Mouse (Mus musculus) CH12.LX (cell line): ENCODE measurements at regions not wholly inside any gene's neighbourhood (a gene's known extent, or its start where the extent isn't known, plus 50 kb on each side); places are given as distances from the start of the nearest gene placed in this dataset.

Experiments
- DNase-seq: peaks from one replicate; pipeline ENCODE4 v3.0.0-alpha.2; 2013; ENCODE audit errors: extremely low read depth
- H3K27ac ChIP-seq: 2 replicates; pipeline ENCODE4 v1.5.1; 2012; ENCODE audit warnings: low read depth, mild to moderate bottlenecking, control low read depth, moderate library complexity; ENCODE audit not compliant: insufficient read depth
- H3K27me3 ChIP-seq: replicated peaks from 2 replicates; pipeline ENCODE3; 2012; ENCODE audit warnings: inconsistent platforms
- H3K36me3 ChIP-seq, 2 experiments: replicated peaks in 1 of 2; 2 replicates each; pipeline versions ENCODE3 to v1.6.1; 2012; ENCODE audit warnings: inconsistent platforms in 1 of 2, low read length in 1 of 2, mild to moderate bottlenecking in 1 of 2, mixed read lengths in 1 of 2, moderate library complexity in 1 of 2; ENCODE audit not compliant: control insufficient read depth in 1 of 2, insufficient read depth in 1 of 2
- H3K4me1 ChIP-seq, 2 experiments: 2 replicates each; pipeline ENCODE4 v1.6.1; 2012; ENCODE audit warnings: inconsistent platforms in 1 of 2, moderate library complexity in 1 of 2; ENCODE audit not compliant: insufficient read depth in 2 of 2, control insufficient read depth in 1 of 2
- H3K4me2 ChIP-seq: 2 replicates; pipeline ENCODE4 v1.6.1; 2012; ENCODE audit warnings: low read depth, mild to moderate bottlenecking, control low read depth; ENCODE audit not compliant: poor library complexity, insufficient read depth, severe bottlenecking
- H3K4me3 ChIP-seq, 3 experiments: fragments of 150-350 bp in 1 of 3; sonication (generic) in 1 of 3; replicated peaks in 1 of 3; 2 replicates each; pipeline versions ENCODE3 to v1.5.1; 2011 to 2012; ENCODE audit warnings: low read depth in 2 of 3, low read length in 2 of 3, mild to moderate bottlenecking in 2 of 3, moderate library complexity in 2 of 3, control low read depth in 1 of 3, improper control_type of control experiment in 1 of 3, inconsistent platforms in 1 of 3, mixed read lengths in 1 of 3; ENCODE audit not compliant: poor library complexity in 1 of 3
- H3K79me2 ChIP-seq: replicated peaks from 2 replicates; pipeline ENCODE4 v1.6.1; 2012; ENCODE audit warnings: mild to moderate bottlenecking, moderate library complexity; ENCODE audit not compliant: control insufficient read depth, poor library complexity, insufficient read depth, severe bottlenecking; ENCODE audit errors: extremely low read depth
- H3K9ac ChIP-seq: 2 replicates; pipeline ENCODE4 v1.6.1; 2012; ENCODE audit warnings: low read depth, mild to moderate bottlenecking, control low read depth, moderate library complexity; ENCODE audit not compliant: insufficient read depth
- H3K9me3 ChIP-seq: replicated peaks from 2 replicates; pipeline ENCODE3; 2012; ENCODE audit warnings: low read length, inconsistent platforms, mixed read lengths
- BHLHE40 ChIP-seq: IDR thresholded peaks from 2 replicates; pipeline ENCODE4 v1.6.1; 2011; ENCODE audit warnings: mild to moderate bottlenecking, low read depth, low read length, improper control_type of control experiment
- CHD2 ChIP-seq: IDR thresholded peaks from 2 replicates; pipeline ENCODE4 v1.6.1; 2011; ENCODE audit warnings: low read length, improper control_type of control experiment
- CTCF ChIP-seq, 2 experiments: IDR thresholded peaks in 1 of 2; conservative IDR thresholded peaks in 1 of 2; 2 replicates each; pipeline ENCODE4 v1.5.1; 2011 to 2012; ENCODE audit warnings: low read depth in 2 of 2, low read length in 2 of 2, improper control_type of control experiment in 1 of 2, inconsistent platforms in 1 of 2, mild to moderate bottlenecking in 1 of 2, moderate library complexity in 1 of 2
- E2F4 ChIP-seq: IDR thresholded peaks from 2 replicates; pipeline ENCODE4 v1.6.1; 2011; ENCODE audit warnings: low read depth, low read length, improper control_type of control experiment; ENCODE audit not compliant: insufficient replicate concordance
- ELF1 ChIP-seq: IDR thresholded peaks from 2 replicates; pipeline ENCODE4 v1.6.1; 2014; ENCODE audit warnings: low read depth, mild to moderate bottlenecking, inconsistent platforms, low read length, improper control_type of control experiment
- ETS1 ChIP-seq: conservative IDR thresholded peaks from 2 replicates; pipeline ENCODE4 v1.6.1; 2012; ENCODE audit warnings: low read depth, mild to moderate bottlenecking, inconsistent platforms, low read length, improper control_type of control experiment, moderate library complexity
- GABPA ChIP-seq: IDR thresholded peaks from 2 replicates; pipeline ENCODE4 v1.6.1; 2012; ENCODE audit warnings: low read depth, low read length, improper control_type of control experiment, inconsistent platforms; ENCODE audit not compliant: insufficient replicate concordance
- IRF4 ChIP-seq: IDR thresholded peaks from 2 replicates; pipeline ENCODE4 v1.6.1; 2014; ENCODE audit warnings: low read depth, mild to moderate bottlenecking, inconsistent platforms, low read length, improper control_type of control experiment
- JUN ChIP-seq: IDR thresholded peaks from 2 replicates; pipeline ENCODE4 v1.6.1; 2011; ENCODE audit warnings: low read depth, mild to moderate bottlenecking, low read length, improper control_type of control experiment, moderate library complexity; ENCODE audit not compliant: insufficient read depth
- JUND ChIP-seq: conservative IDR thresholded peaks from 2 replicates; pipeline ENCODE4 v1.6.1; 2011; ENCODE audit warnings: low read depth, low read length, improper control_type of control experiment
- KAT2A ChIP-seq: IDR thresholded peaks from 2 replicates; pipeline ENCODE4 v1.6.1; 2012; ENCODE audit warnings: low read length, improper control_type of control experiment, inconsistent platforms; ENCODE audit not compliant: insufficient replicate concordance
- MAFK ChIP-seq: IDR thresholded peaks from 2 replicates; pipeline ENCODE4 v1.6.1; 2011; ENCODE audit warnings: low read length, improper control_type of control experiment; ENCODE audit not compliant: insufficient replicate concordance
- MAX ChIP-seq: IDR thresholded peaks from 2 replicates; pipeline ENCODE4 v1.6.1; 2011; ENCODE audit warnings: low read length, improper control_type of control experiment
- MAZ ChIP-seq: IDR thresholded peaks from 2 replicates; pipeline ENCODE4 v1.6.1; 2012; ENCODE audit warnings: low read depth, mild to moderate bottlenecking, inconsistent platforms, low read length, improper control_type of control experiment, moderate library complexity
- MEF2A ChIP-seq: IDR thresholded peaks from 2 replicates; pipeline ENCODE4 v1.6.1; 2014; ENCODE audit warnings: low read depth, mild to moderate bottlenecking, inconsistent platforms, low read length, improper control_type of control experiment, borderline replicate concordance
- MYC ChIP-seq: IDR thresholded peaks from 2 replicates; pipeline ENCODE4 v1.6.1; 2011; ENCODE audit warnings: low read depth, mild to moderate bottlenecking, improper control_type of control experiment, low read length
- NRF1 ChIP-seq: IDR thresholded peaks from 2 replicates; pipeline ENCODE4 v1.6.1; 2014; ENCODE audit warnings: low read depth, mild to moderate bottlenecking, inconsistent platforms, low read length, improper control_type of control experiment, moderate library complexity
- PAX5 ChIP-seq: IDR thresholded peaks from 2 replicates; pipeline ENCODE4 v1.6.1; 2012; ENCODE audit warnings: low read length, inconsistent platforms, mixed read lengths
- POLR2AphosphoS2 ChIP-seq: IDR thresholded peaks from 2 replicates; pipeline ENCODE4 v1.6.1; 2011; ENCODE audit warnings: low read depth, low read length, improper control_type of control experiment
- RAD21 ChIP-seq: IDR thresholded peaks from 2 replicates; pipeline ENCODE4 v1.6.1; 2011; ENCODE audit warnings: low read depth, mild to moderate bottlenecking, low read length, improper control_type of control experiment, moderate library complexity
- RCOR1 ChIP-seq: conservative IDR thresholded peaks from 2 replicates; pipeline ENCODE4 v1.6.1; 2012; ENCODE audit warnings: low read depth, mild to moderate bottlenecking, inconsistent platforms, low read length, improper control_type of control experiment
- SMC3 ChIP-seq: IDR thresholded peaks from 2 replicates; pipeline ENCODE4 v1.6.1; 2011; ENCODE audit warnings: low read depth, low read length, improper control_type of control experiment
- TCF12 ChIP-seq: IDR thresholded peaks from 2 replicates; pipeline ENCODE4 v1.6.1; 2014; ENCODE audit warnings: low read depth, mild to moderate bottlenecking, inconsistent platforms, low read length, improper control_type of control experiment
- USF1 ChIP-seq: IDR thresholded peaks from 2 replicates; pipeline ENCODE4 v1.6.1; 2014; ENCODE audit warnings: low read depth, mild to moderate bottlenecking, inconsistent platforms, low read length, improper control_type of control experiment
- USF2 ChIP-seq: conservative IDR thresholded peaks from 2 replicates; pipeline ENCODE4 v1.6.1; 2011; ENCODE audit warnings: low read depth, low read length, improper control_type of control experiment
- ZC3H11A ChIP-seq: IDR thresholded peaks from 2 replicates; pipeline ENCODE4 v1.6.1; 2012; ENCODE audit warnings: low read depth, mild to moderate bottlenecking, inconsistent platforms, low read length, improper control_type of control experiment
- ZKSCAN1 ChIP-seq: IDR thresholded peaks from 2 replicates; pipeline ENCODE4 v1.6.1; 2012; ENCODE audit warnings: low read depth, inconsistent platforms, low read length, improper control_type of control experiment, borderline replicate concordance
- ZNF384 ChIP-seq: IDR thresholded peaks from 2 replicates; pipeline ENCODE4 v1.6.1; 2012; ENCODE audit warnings: low read depth, low read length, improper control_type of control experiment, inconsistent platforms
- dilution Hi-C: fragments of 300-500 bp; cut with MboI; formaldehyde crosslinking; loops from 2 replicates; pipeline ENCODE4 v1.14.3; 2020; ENCODE audit warnings: low sequenced_read_pairs; ENCODE audit not compliant: extremely low pct_unique_long_range_greater_than_20kb, extremely low pct_ligation_motif_present
- in situ Hi-C: fragments of 300-500 bp; cut with MboI; formaldehyde crosslinking; loops from 3 replicates; pipeline ENCODE4 v1.14.3; 2019; ENCODE audit warnings: low sequenced_read_pairs, low pct_ligation_motif_present, low pct_unique_long_range_greater_than_20kb, mixed read lengths

DNA sequence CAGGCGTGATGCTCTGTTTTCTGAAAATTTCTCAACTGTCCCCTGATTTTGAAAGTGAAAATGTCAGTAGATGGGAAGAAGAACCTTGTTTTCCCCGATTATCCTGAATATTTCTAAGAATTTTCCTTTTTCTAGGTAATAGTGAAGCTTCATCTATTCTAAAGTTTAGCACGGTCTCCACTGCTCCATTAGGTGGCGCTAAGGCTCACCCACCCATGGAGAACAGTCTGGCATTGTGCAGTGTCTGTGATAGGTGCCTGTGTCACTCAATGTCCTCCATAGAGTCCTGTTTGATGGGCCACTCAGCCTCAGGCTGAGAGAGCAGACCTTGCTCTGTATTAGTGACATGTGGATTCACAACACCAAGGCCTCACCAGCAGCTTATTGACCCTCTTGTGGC lies 78.5 kb upstream of the Gm906 start:
- in situ Hi-C loops, result no loop called here

DNA sequence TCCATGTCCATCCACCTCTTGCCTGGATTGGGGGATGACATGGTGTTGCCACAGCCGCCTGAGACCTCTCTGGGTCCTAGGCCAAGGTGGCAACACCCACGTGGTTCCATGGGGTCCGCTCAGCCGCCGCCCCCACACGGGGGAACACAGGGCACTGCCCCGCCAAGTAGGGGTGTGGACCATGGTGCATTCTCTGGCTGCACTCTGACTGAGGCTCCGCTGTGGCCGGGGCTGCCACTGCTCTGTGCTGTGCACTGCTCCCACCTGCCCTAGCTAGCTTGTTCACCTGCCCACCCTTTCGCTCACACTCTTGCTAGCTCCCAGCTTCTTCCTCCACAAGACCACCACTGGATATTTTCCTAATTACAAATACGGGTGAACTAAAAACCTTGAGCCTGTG lies 73.5 kb upstream of the Fbxw17 start:
- peaks cover 15% of the 10 kb centered on the region for H3K27me3 ChIP-seq
- in situ Hi-C loops, result no loop called here
- no peaks in the 10 kb centered on the region for H3K9me3 ChIP-seq
- H3K27ac ChIP-seq, result no peak overlapping the region
- no peaks in the 10 kb centered on the region for H3K4me1 ChIP-seq
- TF ChIP-seq RCOR1 (no peak), ZC3H11A (no peak), CHD2 (no peak), ZKSCAN1 (no peak), ETS1 (no peak), BHLHE40 (no peak), JUN (no peak), MEF2A (no peak), USF2 (no peak), ZNF384 (no peak), MAZ (no peak), GABPA (no peak), CTCF (conservative IDR thresholded peaks at IDR 0.05 in 1 of 2, IDR thresholded peaks at IDR 0.05 in 1 of 2; ENCODE audit: low read depth in 2 of 2, low read length in 2 of 2) (no peak), POLR2AphosphoS2 (no peak), RAD21 (no peak), JUND (no peak), MAX (no peak), NRF1 (no peak), MAFK (no peak)
- dilution Hi-C loops, result no loop called here
- H3K4me3 ChIP-seq, result no peak overlapping the region
- H3K36me3 ChIP-seq, result no peaks in the 10 kb centered on the region
- no peak overlapping the region for H3K9ac ChIP-seq
- no peak overlapping the region for H3K4me2 ChIP-seq
- H3K79me2 ChIP-seq, result no peaks in the 10 kb centered on the region
- DNase-seq, result no peak

More for the DNA sequence above, 78.5 kb upstream of the Gm906 start:
- Histone ChIP-seq H3K36me3 (no peaks in the 10 kb centered on the region), H3K9me3 (no peaks in the 10 kb centered on the region), H3K79me2 (no peaks in the 10 kb centered on the region), H3K9ac (no peak overlapping the region), H3K4me3 (no peak overlapping the region), H3K4me1 (no peaks in the 10 kb centered on the region), H3K27me3 (peaks cover 6% of the 10 kb centered on the region), H3K27ac (no peak overlapping the region), H3K4me2 (no peak overlapping the region)
- TF ChIP-seq CHD2, result no peak
- TF ChIP-seq ZNF384, result no peak
- TF ChIP-seq PAX5, result no peak
- peak; percentile 37 for TF ChIP-seq RAD21
- TF ChIP-seq KAT2A, result no peak
- TF ChIP-seq CTCF (conservative IDR thresholded peaks at IDR 0.05 in 1 of 2, IDR thresholded peaks at IDR 0.05 in 1 of 2; ENCODE audit: low read depth in 2 of 2, low read length in 2 of 2), result peak in 1 of 2 experiments; percentile 67; a peak in 2 of 4 replicates
- no peak for TF ChIP-seq IRF4
- no peak for TF ChIP-seq ZC3H11A
- no peak for TF ChIP-seq E2F4
- TF ChIP-seq SMC3, result peak; percentile 42
- TF ChIP-seq MAFK, result no peak
- no peak for TF ChIP-seq ELF1
- no peak for TF ChIP-seq USF1
- no peak for TF ChIP-seq RCOR1
- TF ChIP-seq TCF12, result no peak
- no peak for TF ChIP-seq MYC
- DNase-seq, result peak; percentile 17
- dilution Hi-C loops, result no loop called here
